Mouse (Mus musculus) kidney, postnatal 0 days (tissue): ENCODE results near the gene Itch. TPM values are rescaled to one million over a fixed set of nuclear protein-coding genes. Genes with fewer than 3 reads are reported as not detected.

ENCODE experiments used
- ATAC-seq: fragments of 200-750 bp; cut with Nextera tagmentation; replicated peaks from 2 replicates; pipeline ENCODE4 v1.8.0; 2017; ENCODE audit warnings: low read depth, moderate number of reproducible peaks, moderate TSS enrichment, moderate library complexity; ENCODE audit not compliant: low FRiP score
- DNase-seq: peaks from one replicate; pipeline ENCODE4 v3.0.0-alpha.2; 2016; ENCODE audit warnings: low spot score
- H3K27ac ChIP-seq: fragments of 300-500 bp; sonication (generic); 2 replicates; pipeline ENCODE4 v1.5.1; 2014; ENCODE audit warnings: mild to moderate bottlenecking
- H3K27me3 ChIP-seq: fragments of 300-500 bp; sonication (generic); 2 replicates; pipeline ENCODE4 v1.6.1; 2014; ENCODE audit warnings: low read length, mixed read lengths; ENCODE audit not compliant: insufficient read depth
- H3K36me3 ChIP-seq: fragments of 300-500 bp; sonication (generic); 2 replicates; pipeline ENCODE4 v1.6.1; 2014; ENCODE audit warnings: low read length, mixed read lengths; ENCODE audit not compliant: insufficient read depth
- H3K4me1 ChIP-seq: fragments of 300-500 bp; sonication (generic); replicated peaks from 2 replicates; pipeline ENCODE4 v1.6.1; 2014; ENCODE audit warnings: antibody characterized with exemption, low read length, mixed read lengths; ENCODE audit not compliant: insufficient read depth
- H3K4me2 ChIP-seq: fragments of 300-500 bp; sonication (generic); 2 replicates; pipeline ENCODE4 v1.6.1; 2014; ENCODE audit warnings: mild to moderate bottlenecking, low read length, moderate library complexity, mixed read lengths
- H3K4me3 ChIP-seq: fragments of 300-500 bp; sonication (generic); replicated peaks from 2 replicates; pipeline ENCODE4 v1.5.1; 2014; ENCODE audit warnings: low read depth, low read length
- H3K9ac ChIP-seq: fragments of 300-500 bp; sonication (generic); 2 replicates; pipeline ENCODE4 v1.6.1; 2014; ENCODE audit warnings: low read depth, low read length
- H3K9me3 ChIP-seq: fragments of 300-500 bp; sonication (generic); replicated peaks from 2 replicates; pipeline ENCODE4 v1.6.1; 2016; ENCODE audit warnings: low read length, inconsistent platforms, mixed read lengths
- CTCF ChIP-seq: IDR thresholded peaks from 2 replicates; pipeline ENCODE4 v1.5.1; 2016; ENCODE audit warnings: antibody characterized with exemption, low read depth, mild to moderate bottlenecking, moderate library complexity
- WGBS: fragments of 180-500 bp; shearing (Covaris S2); extraction: QIAGEN DNeasy Blood & Tissue Kit; methylation state at CpG from one replicate; pipeline ENCODE4 v1.1.7; 2014; 5-methylcytosine and 5-hydroxymethylcytosine counted together
- polyA plus RNA-seq: library from polyadenylated mRNA; unstranded; fragments of >200 nt; fragmentation: Nextera tagmentation; extraction: Ambion mirVana; gene quantifications from 2 replicates; pipeline ENCODE4 v1.2.1, GENCODE M21; 2015

The Itch gene
- 28.6 and 31.9 TPM in 2 replicates for polyA plus RNA-seq

DNA sequence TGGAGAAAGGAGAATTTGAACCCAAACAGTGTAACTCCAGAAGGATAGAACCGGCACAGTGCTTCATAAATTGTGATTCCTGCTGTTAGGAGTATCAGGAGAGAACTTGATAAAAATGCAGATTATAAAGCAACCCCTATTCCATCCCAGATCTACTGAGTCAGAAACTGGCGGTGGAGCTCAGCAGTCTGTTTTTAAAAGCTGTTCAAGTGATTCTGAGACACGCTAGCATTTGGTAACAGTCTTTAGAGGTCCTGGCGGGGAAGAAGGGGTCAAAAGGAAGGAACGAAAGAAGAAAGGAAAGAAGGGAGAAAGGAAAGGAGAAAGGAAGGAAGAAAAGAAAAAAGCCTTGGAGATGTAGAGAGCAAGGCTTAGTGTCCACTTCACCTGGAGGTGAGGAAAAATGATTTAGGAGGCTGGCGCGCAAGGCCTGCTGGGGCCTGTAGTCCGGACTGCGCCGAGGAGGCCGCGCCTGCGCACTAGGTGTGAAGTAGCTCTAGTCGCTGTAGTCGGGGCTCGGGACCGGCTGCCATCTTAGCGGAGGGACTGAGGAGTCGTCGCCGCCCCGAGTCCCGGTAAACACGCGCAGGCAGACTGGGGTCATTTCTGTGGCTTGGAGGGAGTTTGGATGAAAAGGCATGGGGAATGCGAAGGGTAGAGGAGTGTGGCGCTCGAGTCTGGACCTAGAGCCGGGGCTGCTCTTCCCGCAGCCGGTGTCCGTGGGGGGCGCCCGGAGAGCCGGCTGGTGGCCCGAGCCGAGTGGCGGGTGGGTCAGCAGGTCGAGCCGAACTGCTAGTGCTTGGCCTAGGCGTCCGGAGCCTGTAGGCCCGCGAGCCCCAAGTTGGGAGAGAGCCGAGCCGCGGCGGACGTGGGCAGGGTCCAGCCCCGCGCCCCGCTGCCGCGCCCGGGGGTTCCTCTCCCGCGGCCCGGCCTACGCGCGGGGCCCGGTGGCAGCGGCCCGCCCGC, at the start of gene Itch:
TSS of gene Itch (plus strand) at position 499 of the 966 bp plus-strand sequence.
- H3K36me3 ChIP-seq, result peaks cover 4% of the 10 kb centered on the region; the same call in 1 of the 2 replicates
- no peaks in the 10 kb centered on the region for H3K27me3 ChIP-seq
- TF ChIP-seq CTCF, result no peak
- H3K9ac ChIP-seq, result peak within 1 kb of the TSS; percentile 97
- peak within 1 kb of the TSS; percentile 95 for H3K4me3 ChIP-seq
- 2% methylated on average over 46 of the region's 65 CpGs for WGBS
- peak within 1 kb of the TSS; percentile 90 for H3K27ac ChIP-seq
- ATAC-seq, result peak; percentile 95
- peak; percentile 99 for DNase-seq
- peak within 1 kb of the TSS; percentile 74 for H3K4me2 ChIP-seq
- no peaks in the 10 kb centered on the region for H3K9me3 ChIP-seq
- peaks cover 8% of the 10 kb centered on the region for H3K4me1 ChIP-seq

DNA sequence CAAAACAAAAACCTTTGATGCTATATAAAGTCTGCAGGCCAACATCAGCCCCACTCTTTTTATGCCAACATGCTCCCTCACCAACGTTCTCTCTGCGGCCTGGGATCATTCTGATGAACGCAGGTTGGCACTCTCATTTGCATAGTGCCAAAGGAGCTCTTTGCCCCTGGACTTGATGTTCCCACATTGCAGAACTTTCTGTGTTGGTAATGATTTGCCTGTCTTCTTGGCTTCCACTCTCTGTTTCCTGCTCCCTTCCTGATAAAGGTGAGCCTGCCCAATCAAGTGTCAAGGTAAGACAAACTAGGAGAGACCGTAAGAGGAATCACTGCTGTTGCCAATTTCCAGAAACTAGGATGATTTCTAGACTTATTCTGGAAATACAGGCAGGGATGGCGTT, 48.8 kb upstream of the Itch start:
- Histone ChIP-seq H3K9me3 (no peaks in the 10 kb centered on the region), H3K4me1 (no peaks in the 10 kb centered on the region), H3K9ac (no peak overlapping the region), H3K4me3 (no peak overlapping the region), H3K27me3 (no peaks in the 10 kb centered on the region), H3K4me2 (no peak overlapping the region), H3K27ac (no peak overlapping the region), H3K36me3 (no peaks in the 10 kb centered on the region)
- WGBS, result 76% methylated on average over 5 of the region's 5 CpGs
- ATAC-seq, result no peak
- no peak for TF ChIP-seq CTCF
- DNase-seq, result no peak

DNA sequence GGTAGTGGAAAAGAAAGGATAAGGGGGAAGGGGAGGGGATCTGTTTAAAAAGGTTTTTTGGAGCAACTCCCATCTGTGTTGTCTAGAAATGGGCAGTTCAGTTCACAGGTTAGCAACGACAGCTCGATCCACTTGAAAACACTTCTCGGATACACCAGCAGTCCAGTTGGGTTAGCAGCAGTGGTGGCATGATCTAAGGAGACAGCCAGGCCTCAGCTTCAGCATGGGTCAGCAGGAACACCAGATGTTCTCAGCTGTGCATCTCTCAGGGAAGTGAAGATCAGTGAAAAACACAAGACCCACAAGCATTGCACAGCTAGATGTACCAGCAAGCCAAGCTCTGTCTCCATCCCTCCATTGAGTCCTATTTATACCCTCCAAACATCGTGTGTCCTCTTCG, 47.0 kb upstream of the Itch start:
- DNase-seq, result no peak
- Histone ChIP-seq H3K27ac (no peak overlapping the region), H3K9me3 (no peaks in the 10 kb centered on the region), H3K4me3 (no peak overlapping the region), H3K27me3 (no peaks in the 10 kb centered on the region), H3K36me3 (no peaks in the 10 kb centered on the region), H3K4me1 (no peaks in the 10 kb centered on the region), H3K9ac (no peak overlapping the region), H3K4me2 (no peak overlapping the region)
- no peak for TF ChIP-seq CTCF
- ATAC-seq, result no peak
- 76% methylated on average over 5 of the region's 5 CpGs for WGBS

- Histone ChIP-seq H3K4me2 (no peak overlapping the region), H3K9me3 (no peaks in the 10 kb centered on the region), H3K4me1 (no peaks in the 10 kb centered on the region), H3K4me3 (no peak overlapping the region), H3K27me3 (no peaks in the 10 kb centered on the region), H3K27ac (no peak overlapping the region), H3K9ac (no peak overlapping the region), H3K36me3 (no peaks in the 10 kb centered on the region)
- DNase-seq (no peak), ATAC-seq (no peak)
- no peak for TF ChIP-seq CTCF
- WGBS, result 58% methylated on average over 6 of the region's 6 CpGs
Observed at GRCm38 (mm10) chr2:155088264-155088663, 45.0 kb upstream of the Itch start.

- Histone ChIP-seq H3K27me3 (no peaks in the 10 kb centered on the region), H3K4me2 (no peak overlapping the region), H3K4me1 (no peaks in the 10 kb centered on the region), H3K9ac (no peak overlapping the region), H3K36me3 (no peaks in the 10 kb centered on the region), H3K27ac (no peak overlapping the region), H3K4me3 (no peak overlapping the region), H3K9me3 (no peaks in the 10 kb centered on the region)
- no peak for TF ChIP-seq CTCF
- WGBS, result 56% methylated on average over 13 of the region's 13 CpGs
- ATAC-seq, result no peak
- DNase-seq, result no peak
Observed at GRCm38 (mm10) chr2:155090909-155091742, 42.2 kb upstream of the Itch start.

DNA sequence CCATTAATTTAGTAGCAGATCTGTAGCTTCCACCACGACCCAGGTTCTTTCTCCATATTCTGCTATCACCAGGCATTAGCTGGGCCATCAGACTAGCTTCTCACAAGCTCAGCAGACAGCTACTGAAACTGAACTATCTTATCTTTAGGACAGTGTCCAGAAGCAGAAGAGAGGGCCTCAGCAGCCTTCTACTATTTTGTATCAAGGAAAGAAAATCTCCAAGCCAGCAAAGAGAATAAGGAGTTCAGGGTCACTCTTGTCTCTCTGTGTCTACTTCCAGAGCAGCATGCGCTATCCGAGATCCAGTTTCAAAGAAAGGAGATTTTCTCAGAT, 41.6 kb upstream of the Itch start:
- 75% methylated on average over 3 of the region's 3 CpGs for WGBS
- no peak for TF ChIP-seq CTCF
- no peak overlapping the region for H3K9ac ChIP-seq
- no peaks in the 10 kb centered on the region for H3K4me1 ChIP-seq
- no peak overlapping the region for H3K4me3 ChIP-seq
- no peak overlapping the region for H3K4me2 ChIP-seq
- no peak for DNase-seq
- no peak for ATAC-seq
- no peak overlapping the region for H3K27ac ChIP-seq
- no peaks in the 10 kb centered on the region for H3K27me3 ChIP-seq
- no peaks in the 10 kb centered on the region for H3K9me3 ChIP-seq
- H3K36me3 ChIP-seq, result no peaks in the 10 kb centered on the region
